Mouse (Mus musculus) right cerebral cortex, adult 18-20 months (tissue): ENCODE measurements at regions not wholly inside any gene's neighbourhood (a gene's known extent, or its start where the extent isn't known, plus 50 kb on each side); places are given as distances from the start of the nearest gene placed in this dataset.
A peak's percentile ranks its signal among the peaks of the same experiment; 100 is the strongest.

Source experiments
- DNase-seq: peaks from one replicate; pipeline ENCODE4 v3.0.0; 2022; ENCODE audit warnings: mixed read lengths

GRCm38 (mm10) chr4:152617636-152618035 is 140.0 kb upstream of the Kcnab2 start:
- DNase-seq, result no peak

DNA sequence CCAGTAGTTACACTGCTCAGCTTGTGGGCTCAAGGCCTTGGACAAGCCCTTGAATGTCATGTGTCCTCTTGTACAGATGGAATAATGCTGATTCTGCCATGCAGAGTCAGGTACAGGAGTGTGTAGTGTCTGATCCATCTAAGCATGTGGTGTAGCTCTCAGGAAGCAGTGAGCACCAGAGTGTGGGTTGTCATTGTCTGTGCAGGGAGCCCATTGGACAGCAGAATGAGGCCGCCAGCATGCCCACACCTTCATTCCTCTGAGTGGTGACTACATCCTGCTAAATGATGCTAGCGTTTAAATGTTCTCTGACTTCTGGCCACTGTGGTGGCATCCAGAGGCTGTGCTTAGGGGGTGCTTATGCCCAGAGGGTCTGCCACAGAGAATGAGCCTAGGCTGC is 137.5 kb upstream of the Kcnab2 start:
- DNase-seq, result peak; percentile 55

GRCm38 (mm10) chr4:152614356-152615100 is 136.9 kb upstream of the Kcnab2 start:
- DNase-seq, result peak; percentile 88
